Mouse (Mus musculus) right cerebral cortex, adult 18-20 months (tissue): ENCODE measurements at regions not wholly inside any gene's neighbourhood (a gene's known extent, or its start where the extent isn't known, plus 50 kb on each side); places are given as distances from the start of the nearest gene placed in this dataset.
"Not testable (repeated sequence)": the region's sequence is repeated elsewhere in the genome, so short reads cannot be mapped to it uniquely, and the experiment has no call there.

ENCODE experiments used
- DNase-seq: peaks from one replicate; pipeline ENCODE4 v3.0.0; 2022; ENCODE audit warnings: mixed read lengths

- DNase-seq, result not testable (repeated sequence)
These were observed 98.1 kb upstream of the Pwp1 start for GRCm38 (mm10) chr10:85731163-85731562.

DNA sequence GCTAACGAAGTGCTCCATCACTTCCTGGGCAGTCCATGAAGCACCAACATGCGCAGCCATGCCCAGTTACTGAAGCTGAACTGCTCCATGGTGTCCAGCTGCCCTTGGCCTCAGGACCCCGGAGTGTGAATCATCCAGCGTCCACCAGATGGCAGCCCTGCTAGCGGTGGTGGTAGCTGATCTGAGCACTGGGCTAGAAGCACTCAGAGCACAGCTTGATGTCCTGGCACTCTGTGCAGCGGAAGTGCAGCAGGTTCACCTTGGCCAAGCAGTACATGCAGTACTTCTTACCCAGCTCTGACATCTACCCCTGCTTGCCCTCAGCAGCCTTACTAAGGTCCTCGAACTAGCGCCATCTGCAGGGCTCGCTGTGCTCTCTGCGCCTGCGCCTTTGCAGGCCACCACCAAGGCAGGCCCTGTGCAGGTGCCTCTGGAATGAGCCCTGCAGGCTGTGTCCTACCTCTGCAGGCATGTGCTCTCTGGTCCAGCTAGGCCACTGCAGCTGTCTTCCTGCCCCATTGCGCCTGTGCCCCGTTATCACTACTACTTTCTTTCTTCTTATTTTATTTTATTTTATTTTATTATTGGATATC lies 97.4 kb upstream of the Pwp1 start:
- not testable (repeated sequence) for DNase-seq

DNA sequence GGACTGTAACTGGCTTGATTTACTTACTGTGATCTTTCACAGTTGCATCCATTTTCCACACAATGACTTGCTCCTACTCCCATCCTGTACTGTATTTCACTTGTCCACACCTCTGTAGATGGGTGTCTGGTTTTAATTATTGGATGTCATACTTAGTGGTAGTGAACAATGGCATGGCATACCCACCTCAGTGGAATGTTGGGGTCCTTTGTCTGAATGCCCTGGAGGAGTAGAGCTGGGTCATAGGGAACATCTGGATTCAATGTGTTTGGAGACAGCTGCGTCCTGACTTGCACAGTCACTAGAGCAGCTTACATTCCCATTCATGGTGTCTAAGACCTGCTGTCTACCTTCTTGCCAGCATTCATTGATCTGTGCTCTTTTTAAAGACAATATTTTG lies 91.5 kb upstream of the Pwp1 start:
- no peak for DNase-seq

DNA sequence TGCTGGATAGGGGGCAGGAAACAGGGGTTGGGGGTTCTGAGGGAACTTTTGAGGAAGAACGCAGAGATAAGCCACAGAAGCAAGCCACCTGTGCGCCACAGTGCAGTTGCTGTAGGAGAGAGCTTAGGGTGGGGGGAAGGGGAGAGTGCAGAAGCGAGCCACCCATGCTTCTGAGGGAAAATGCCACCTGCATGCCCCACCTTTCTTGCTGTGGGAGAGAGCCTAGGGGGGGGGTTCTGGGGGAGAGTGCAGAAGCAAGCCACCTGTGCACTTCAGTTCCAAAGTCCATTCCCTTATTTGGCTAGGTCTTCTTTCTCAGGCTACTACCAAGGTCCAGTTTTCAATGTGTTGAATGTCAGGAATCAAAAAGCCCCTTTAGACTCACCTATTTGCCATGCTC lies 90.3 kb upstream of the Pwp1 start:
- DNase-seq, result no peak

DNA sequence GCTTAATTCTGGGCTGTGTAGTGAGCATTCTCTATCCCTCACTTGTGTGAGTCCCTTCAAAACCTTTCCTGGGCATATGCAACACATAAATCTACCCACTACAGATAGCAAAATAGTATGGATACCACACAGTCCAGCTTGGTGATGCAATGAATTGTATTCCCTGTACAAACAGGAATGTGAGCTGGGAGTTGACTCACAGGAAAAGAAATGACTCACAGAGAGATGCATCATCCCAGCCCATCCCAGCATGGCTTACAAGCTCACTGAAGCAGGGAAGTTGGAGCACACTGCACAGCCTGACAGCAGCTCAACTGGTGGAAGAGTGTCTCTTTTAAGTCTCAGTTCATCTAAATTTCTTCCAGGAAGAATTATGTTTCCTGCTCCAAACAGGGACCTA lies 89.7 kb upstream of the Pwp1 start:
- peak; percentile 26 for DNase-seq

- no peak for DNase-seq
These were observed 87.3 kb upstream of the Pwp1 start for GRCm38 (mm10) chr10:85741972-85742371.

DNA sequence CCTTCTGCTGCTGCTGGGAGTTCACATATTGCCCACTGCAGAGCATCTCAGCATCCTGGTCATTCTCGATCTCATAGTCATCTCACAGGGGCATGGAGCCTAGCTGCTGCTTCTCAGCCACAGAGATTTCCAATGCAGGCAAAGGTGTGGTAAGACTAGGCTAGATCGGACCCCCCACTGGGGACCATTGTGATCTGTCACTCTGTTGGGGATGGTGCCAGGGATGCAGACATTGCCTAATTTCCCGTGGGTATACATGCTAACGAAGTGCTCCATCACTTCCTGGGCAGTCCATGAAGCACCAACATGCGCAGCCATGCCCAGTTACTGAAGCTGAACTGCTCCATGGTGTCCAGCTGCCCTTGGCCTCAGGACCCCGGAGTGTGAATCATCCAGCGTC lies 83.9 kb upstream of the Pwp1 start:
- DNase-seq, result not testable (repeated sequence)

DNA sequence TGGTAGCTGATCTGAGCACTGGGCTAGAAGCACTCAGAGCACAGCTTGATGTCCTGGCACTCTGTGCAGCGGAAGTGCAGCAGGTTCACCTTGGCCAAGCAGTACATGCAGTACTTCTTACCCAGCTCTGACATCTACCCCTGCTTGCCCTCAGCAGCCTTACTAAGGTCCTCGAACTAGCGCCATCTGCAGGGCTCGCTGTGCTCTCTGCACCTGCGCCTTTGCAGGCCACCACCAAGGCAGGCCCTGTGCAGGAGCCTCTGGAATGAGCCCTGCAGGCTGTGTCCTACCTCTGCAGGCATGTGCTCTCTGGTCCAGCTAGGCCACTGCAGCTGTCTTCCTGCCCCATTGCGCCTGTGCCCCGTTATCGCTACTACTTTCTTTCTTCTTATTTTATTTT lies 83.5 kb upstream of the Pwp1 start:
- not testable (repeated sequence) for DNase-seq

DNA sequence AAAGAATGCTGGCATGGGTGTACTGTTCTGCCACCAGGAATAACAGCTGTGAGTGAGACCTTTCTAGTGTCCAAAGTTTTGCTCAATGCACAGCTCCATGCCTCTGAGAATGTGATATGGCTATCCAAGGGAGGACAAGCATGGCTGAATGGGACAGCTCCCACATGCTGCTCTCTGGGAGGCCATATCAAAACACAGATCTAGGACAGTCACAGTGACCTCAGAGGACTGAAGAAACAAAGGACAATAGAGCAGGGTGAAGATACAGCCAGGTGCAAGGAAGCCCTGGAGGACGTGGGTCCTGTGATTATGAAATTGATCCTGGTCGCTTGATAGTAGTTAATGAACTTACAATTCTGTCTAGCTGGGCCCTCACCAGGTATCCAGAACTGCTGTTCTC lies 79.7 kb upstream of the Pwp1 start:
- not testable (repeated sequence) for DNase-seq

- no peak for DNase-seq
These were observed 54.3 kb upstream of the Pwp1 start for GRCm38 (mm10) chr10:85775035-85775434.
